Mouse (Mus musculus) left cerebral cortex, postnatal 25 days (tissue): ENCODE data around the gene Armc10. TPM values are rescaled to one million over a fixed set of nuclear protein-coding genes. Genes with fewer than 3 reads are reported as not detected.
A peak's percentile ranks its signal among the peaks of the same experiment; 100 is the strongest.

Source experiments
- DNase-seq, 2 experiments: peaks; one replicate each; pipeline ENCODE4 v3.0.0; 2022; ENCODE audit warnings: low spot score in 2 of 2, mixed read lengths in 1 of 2
- intact Hi-C: fragments of 180-260 bp; cut with DNase I; formaldehyde crosslinking; loops from one replicate; pipeline ENCODE4 v1.15.1; 2025
- total RNA-seq, 2 experiments: library from RNA; stranded (reverse); gene quantifications; 2 replicates each; pipeline ENCODE4 v1.2.3; 2021

Gene Armc10
- total RNA-seq, 2 experiments from 2014 or later: 19.4 to 20.6 TPM

- intact Hi-C loops: loop anchor here (1.0 to 2.0 kb wide), 2 partner anchors 42 to 78 kb away; partner anchors contain the start of genes Napepld and Pmpcb
These were observed 13.2 kb downstream of the Armc10 start for GRCm38 (mm10) chr5:21658623-21659395.

GRCm38 (mm10) chr5:21660850-21661249 is 15.2 kb downstream of the Armc10 start:
- DNase-seq: peak in 1 of 2 experiments; percentile 19
- intact Hi-C loops: loop anchor here (5.0 kb wide), 1 partner anchor 856 kb away; no protein-coding TSS in a partner anchor

More at GRCm38 (mm10) chr5:21658623-21659395, 13.2 kb downstream of the Armc10 start:
- DNase-seq: peak; percentile 72 to 82

GRCm38 (mm10) chr5:21663081-21663480 is 17.5 kb downstream of the Armc10 start:
- no peak for DNase-seq
- intact Hi-C loops: loop anchor here (5.0 kb wide), 1 partner anchor 854 kb away; no protein-coding TSS in a partner anchor

GRCm38 (mm10) chr5:21667191-21668137 is 21.9 kb downstream of the Armc10 start:
- DNase-seq: no peak
- intact Hi-C loops: no loop called here

GRCm38 (mm10) chr5:21669307-21669706 is 23.7 kb downstream of the Armc10 start:
- intact Hi-C loops: no loop called here

GRCm38 (mm10) chr5:21672812-21673635 is 27.4 kb downstream of the Armc10 start:
- intact Hi-C loops: no loop called here
- DNase-seq: no peak

More at GRCm38 (mm10) chr5:21669307-21669706, 23.7 kb downstream of the Armc10 start:
- DNase-seq: no peak

- intact Hi-C loops: no loop called here
- peak in 1 of 2 experiments; percentile 40 for DNase-seq
These were observed 28.1 kb downstream of the Armc10 start for GRCm38 (mm10) chr5:21673742-21674141.

- no peak for DNase-seq
- intact Hi-C loops: no loop called here
These were observed 29.4 kb downstream of the Armc10 start for GRCm38 (mm10) chr5:21675019-21675418.

- intact Hi-C loops: no loop called here
- no peak for DNase-seq
These were observed 29.9 kb downstream of the Armc10 start for GRCm38 (mm10) chr5:21675494-21675893.

- intact Hi-C loops: no loop called here
- DNase-seq: no peak
These were observed 32.3 kb downstream of the Armc10 start for GRCm38 (mm10) chr5:21677939-21678338.

- no peak for DNase-seq
- intact Hi-C loops: no loop called here
These were observed 32.8 kb downstream of the Armc10 start for GRCm38 (mm10) chr5:21678363-21678762.

GRCm38 (mm10) chr5:21680029-21680428 is 34.4 kb downstream of the Armc10 start:
- intact Hi-C loops: no loop called here
- DNase-seq: no peak

- peak; percentile 45 to 77 for DNase-seq
- intact Hi-C loops: no loop called here
These were observed 35.3 kb downstream of the Armc10 start for GRCm38 (mm10) chr5:21680940-21681339.

GRCm38 (mm10) chr5:21683811-21684210 is 38.2 kb downstream of the Armc10 start:
- intact Hi-C loops: no loop called here
- DNase-seq: no peak

GRCm38 (mm10) chr5:21685001-21685400 is 39.4 kb downstream of the Armc10 start:
- intact Hi-C loops: no loop called here
- DNase-seq: no peak

- peak; percentile 39 to 59 for DNase-seq
- intact Hi-C loops: no loop called here
These were observed 41.4 kb downstream of the Armc10 start for GRCm38 (mm10) chr5:21687042-21687441.

GRCm38 (mm10) chr5:21692230-21692629 is 46.6 kb downstream of the Armc10 start:
- intact Hi-C loops: no loop called here
- no peak for DNase-seq

- intact Hi-C loops: no loop called here
These were observed 47.8 kb downstream of the Armc10 start for GRCm38 (mm10) chr5:21693372-21693870.

GRCm38 (mm10) chr5:21694854-21695490 is 49.4 kb downstream of the Armc10 start:
- intact Hi-C loops: no loop called here

More at GRCm38 (mm10) chr5:21693372-21693870, 47.8 kb downstream of the Armc10 start:
- no peak for DNase-seq

More at GRCm38 (mm10) chr5:21694854-21695490, 49.4 kb downstream of the Armc10 start:
- DNase-seq: peak in 1 of 2 experiments; percentile 30
